ENCODE assay signal across 25 mouse cellular contexts in the genomic region with DNA sequence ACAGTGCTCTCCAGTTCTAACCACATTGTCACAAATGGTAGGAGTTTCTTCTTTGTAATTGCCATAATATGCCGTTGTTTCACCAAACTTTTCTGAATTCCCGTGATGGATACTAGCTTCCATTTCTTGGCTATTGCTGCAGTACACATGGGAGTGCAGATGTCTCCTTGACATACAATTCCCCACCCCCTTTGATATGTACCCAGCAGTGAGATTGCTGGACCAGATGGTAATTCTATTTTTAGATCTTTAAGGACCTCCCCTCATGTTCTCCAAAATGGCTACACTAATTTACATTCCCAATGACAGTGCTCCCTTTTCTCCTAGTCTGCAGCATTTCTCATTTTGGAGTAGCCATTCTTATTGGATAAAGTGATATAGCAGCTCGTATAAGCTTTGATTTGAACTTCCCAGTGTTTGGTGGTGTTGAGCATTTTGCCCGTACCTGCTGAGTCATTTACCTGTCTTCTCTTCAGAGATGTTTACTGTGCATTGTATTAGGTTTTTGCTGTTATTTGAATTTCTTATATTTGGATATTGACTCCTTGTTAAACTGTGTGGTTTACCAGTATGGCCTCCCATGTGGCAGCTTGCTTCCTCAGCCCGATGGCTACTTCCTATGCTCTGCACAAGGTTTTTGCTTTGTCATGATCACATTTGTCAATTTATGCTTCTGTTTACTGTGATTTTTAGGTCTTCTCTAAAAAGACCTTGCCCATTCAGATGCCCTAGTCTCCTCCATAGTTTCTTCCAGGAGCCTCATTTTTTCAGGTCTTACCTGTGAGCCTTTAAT.
A peak's percentile ranks its signal among the peaks of the same experiment; 100 is the strongest.
DNase-seq lines count a peak whose midpoint lies in the region; ATAC-seq lines count a peak whose summit lies in the region.
"Had no signal": no experiment of that assay in that cellular context is flagged by ENCODE, and none has a peak within 500 bp of the region (broad histone marks: within the 10 kb centered on the region; RNA-seq: fewer than 3 reads in every experiment).

No protein-coding gene starts in this region.

- H3K27ac ChIP-seq in forebrain, embryonic 15.5 days (replicated peaks): no peak overlapping the region
- no peak overlapping the region for H3K27ac ChIP-seq in forebrain, embryonic 10.5 days
- H3K27ac ChIP-seq: embryonic facial prominence, embryonic 10.5 days; embryonic facial prominence, embryonic 13.5 days; gastrocnemius, adult 2 months; hindbrain, embryonic 12.5 days; hindbrain, embryonic 15.5 days; intestine, embryonic 15.5 days had no signal

- no peaks in the 10 kb centered on the region for H3K4me1 ChIP-seq in forebrain, embryonic 15.5 days
- no peaks in the 10 kb centered on the region for H3K4me1 ChIP-seq in forebrain, embryonic 10.5 days
- H3K4me1 ChIP-seq: embryonic facial prominence, embryonic 10.5 days; embryonic facial prominence, embryonic 13.5 days; hindbrain, embryonic 12.5 days; hindbrain, embryonic 15.5 days; intestine, embryonic 15.5 days had no signal

- no peak for DNase-seq in forebrain, embryonic 10.5 days (ENCODE audit: extremely low spot score, low spot score)
- no peak for DNase-seq in left cerebral cortex, postnatal 10 days (ENCODE audit: extremely low spot score in 1 of 2, low spot score in 2 of 2)
- no peak for DNase-seq in gastrocnemius, postnatal 36 days
- DNase-seq: adrenal gland, adult 8-10 months; adrenal gland, postnatal 25 days; cerebellum, adult 11 months; cerebellum, adult 2 months; cerebellum, adult 9-11 months; cerebellum, postnatal 25 days; embryo, embryonic 11 days; gastrocnemius, adult 2 months; gastrocnemius, postnatal 14 days; kidney, adult 11 months; kidney, adult 8-10 months had no signal

- peak; percentile 84 for ATAC-seq in forebrain, embryonic 15.5 days (replicated peaks)
- ATAC-seq in common myeloid progenitor, adult 5-6 weeks (replicated peaks; ENCODE audit: low read depth, poor library complexity, severe bottlenecking): 0 out of 2 replicates have a peak, but pooled peaks have one; percentile 52
- 0 out of 2 replicates have a peak, but pooled peaks have one; percentile 40 for ATAC-seq in granulocyte monocyte progenitor cell, adult 5-6 weeks (replicated peaks; ENCODE audit: poor library complexity, severe bottlenecking)
- ATAC-seq: activated CD4-positive, CD25-positive, alpha-beta regulatory T cell, adult 4 months; intestine, embryonic 15.5 days had no signal

- H3K9me3 ChIP-seq in forebrain, embryonic 15.5 days: no peaks in the 10 kb centered on the region
- H3K9me3 ChIP-seq in forebrain, embryonic 10.5 days: no peaks in the 10 kb centered on the region
- H3K9me3 ChIP-seq: embryonic facial prominence, embryonic 10.5 days; embryonic facial prominence, embryonic 13.5 days; hindbrain, embryonic 12.5 days; hindbrain, embryonic 15.5 days; intestine, embryonic 15.5 days had no signal

- H3K9ac ChIP-seq in forebrain, embryonic 15.5 days (replicated peaks): no peak overlapping the region
- H3K9ac ChIP-seq: embryonic facial prominence, embryonic 13.5 days; hindbrain, embryonic 12.5 days; hindbrain, embryonic 15.5 days; intestine, embryonic 15.5 days had no signal

- no peaks in the 10 kb centered on the region for H3K36me3 ChIP-seq in forebrain, embryonic 15.5 days
- H3K36me3 ChIP-seq in forebrain, embryonic 10.5 days (replicated peaks): no peaks in the 10 kb centered on the region
- H3K36me3 ChIP-seq: embryonic facial prominence, embryonic 10.5 days; embryonic facial prominence, embryonic 13.5 days; hindbrain, embryonic 12.5 days; hindbrain, embryonic 15.5 days; intestine, embryonic 15.5 days had no signal

- no peaks in the 10 kb centered on the region for H3K27me3 ChIP-seq in forebrain, embryonic 15.5 days
- H3K27me3 ChIP-seq in forebrain, embryonic 10.5 days (ENCODE audit: poor library complexity, severe bottlenecking): no peaks in the 10 kb centered on the region
- H3K27me3 ChIP-seq: embryonic facial prominence, embryonic 13.5 days; hindbrain, embryonic 12.5 days; hindbrain, embryonic 15.5 days; intestine, embryonic 15.5 days had no signal

- intact Hi-C loops in left cerebral cortex, postnatal 10 days (cut with DNase I): no loop called here
- intact Hi-C loops in gastrocnemius, postnatal 36 days (cut with DNase I): no loop called here

- WGBS in forebrain, embryonic 15.5 days: 79% methylated on average over 5 of the region's 5 CpGs
- WGBS in forebrain, embryonic 10.5 days: 94% methylated on average over 5 of the region's 5 CpGs

- H3K4me3 ChIP-seq in forebrain, embryonic 15.5 days: no peak overlapping the region
- no peak overlapping the region for H3K4me3 ChIP-seq in forebrain, embryonic 10.5 days
- H3K4me3 ChIP-seq: embryonic facial prominence, embryonic 10.5 days; embryonic facial prominence, embryonic 13.5 days; erythroblast, embryonic 14.5 days; gastrocnemius, adult 2 months; hindbrain, embryonic 12.5 days; hindbrain, embryonic 15.5 days; intestine, embryonic 15.5 days had no signal

- H3K4me2 ChIP-seq in forebrain, embryonic 15.5 days (replicated peaks): no peak overlapping the region
- H3K4me2 ChIP-seq: embryonic facial prominence, embryonic 13.5 days; heart, embryonic 11.5 days; hindbrain, embryonic 12.5 days; hindbrain, embryonic 15.5 days; intestine, embryonic 15.5 days had no signal
